Mouse (Mus musculus): ENCODE measurements around the gene Gm11568. TPM values are rescaled to one million over a fixed set of nuclear protein-coding genes. Genes with fewer than 3 reads are reported as not detected.
"Not testable (repeated sequence)": the region's sequence is repeated elsewhere in the genome, so short reads cannot be mapped to it uniquely, and the experiment has no call there.

The Gm11568 gene
- not detected in 2 replicates for polyA plus RNA-seq (2012; rRNA removed)

DNA sequence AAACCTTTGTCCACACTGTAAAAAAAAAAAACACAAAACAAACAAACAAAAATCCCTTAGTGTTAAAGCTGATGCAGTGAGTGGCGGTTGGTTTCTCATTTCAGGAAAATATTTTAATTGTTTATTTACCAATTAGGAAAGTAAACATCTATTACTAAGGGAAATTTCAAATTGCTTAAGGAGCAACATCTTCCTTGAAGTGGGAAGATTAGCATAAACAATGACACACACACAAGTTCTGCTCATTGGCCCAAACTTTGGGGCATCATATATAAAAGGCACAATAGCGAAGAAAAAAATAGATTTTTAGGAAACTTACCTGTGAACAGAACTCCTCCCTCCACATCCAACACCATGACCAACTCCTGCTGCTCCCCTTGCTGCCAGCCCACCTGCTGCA, at the start of gene Gm11568:
Gene Gm11568 (plus strand): TSS at position 301 of the 400 bp plus-strand sequence.
- DNase-seq (ENCODE audit: low spot score), result no peak

DNA sequence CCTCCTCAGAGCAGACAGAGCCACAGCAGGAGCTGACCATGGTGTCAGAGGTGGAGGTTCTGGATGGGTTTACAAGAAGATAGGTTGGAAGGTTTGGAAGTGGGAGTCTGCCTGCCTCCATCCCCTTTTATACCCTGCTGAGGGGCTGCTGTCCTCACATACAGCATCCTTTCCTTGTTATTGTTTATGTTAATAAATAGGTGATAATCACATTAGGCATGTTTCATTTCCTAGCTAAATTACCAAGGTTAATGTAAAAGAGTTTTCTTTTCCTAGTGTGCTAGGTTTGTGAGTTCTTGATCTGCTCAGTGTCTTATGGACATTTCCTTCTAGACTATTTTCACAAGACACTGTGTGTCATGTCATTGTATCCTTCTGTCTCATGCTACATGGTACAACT, 47.9 kb upstream of the Gm11568 start, which contains the start of gene Krtap4-13:
Gene Krtap4-13 (minus strand): TSS at position 101 of the 400 bp plus-strand sequence.
- DNase-seq (ENCODE audit: low spot score), result not testable (repeated sequence)

DNA sequence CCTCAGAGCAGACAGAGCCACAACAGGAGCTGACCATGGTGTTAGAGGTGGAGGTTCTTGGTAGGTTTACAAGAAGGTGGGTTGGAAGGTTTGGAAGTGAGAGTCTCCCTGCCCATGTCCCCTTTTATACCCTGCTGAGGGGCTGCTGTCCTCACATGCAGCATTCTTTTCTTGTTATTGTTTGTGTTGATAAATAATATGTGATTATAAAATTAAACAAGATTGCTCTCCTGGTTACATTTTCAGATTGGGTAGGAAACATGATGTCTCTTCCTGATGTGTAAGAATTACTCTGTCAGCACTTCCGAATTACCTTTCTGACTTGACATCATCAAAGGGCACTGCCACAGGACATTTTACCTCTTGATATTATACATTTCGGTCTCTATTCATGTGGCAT, 42.2 kb upstream of the Gm11568 start, which contains the start of gene Gm11564:
Gene Gm11564 (minus strand): TSS at position 101 of the 400 bp plus-strand sequence.
- not testable (repeated sequence) for DNase-seq (ENCODE audit: low spot score)

DNA sequence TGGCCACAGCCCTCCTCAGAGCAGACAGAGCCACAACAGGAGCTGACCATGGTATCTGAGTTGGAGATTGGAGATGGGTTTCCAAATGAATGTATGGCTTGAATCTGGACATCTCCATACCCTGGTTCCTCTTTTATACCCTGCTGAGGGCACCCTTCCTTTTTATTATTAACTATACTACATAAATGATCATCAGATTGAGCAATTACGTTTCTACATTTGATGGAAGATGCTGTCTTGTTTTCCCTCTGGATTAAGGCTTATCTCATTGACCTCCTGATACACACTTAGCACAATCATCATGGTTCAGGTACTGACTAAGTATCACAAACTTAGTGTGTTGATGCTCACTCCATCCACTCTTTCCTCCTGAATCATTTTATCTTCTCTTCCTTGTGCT, 19.8 kb upstream of the Gm11568 start, which contains the start of gene 2300003K06Rik:
Gene 2300003K06Rik (minus strand): TSS at position 101 of the 400 bp plus-strand sequence.
- no peak for DNase-seq (ENCODE audit: low spot score)

DNA sequence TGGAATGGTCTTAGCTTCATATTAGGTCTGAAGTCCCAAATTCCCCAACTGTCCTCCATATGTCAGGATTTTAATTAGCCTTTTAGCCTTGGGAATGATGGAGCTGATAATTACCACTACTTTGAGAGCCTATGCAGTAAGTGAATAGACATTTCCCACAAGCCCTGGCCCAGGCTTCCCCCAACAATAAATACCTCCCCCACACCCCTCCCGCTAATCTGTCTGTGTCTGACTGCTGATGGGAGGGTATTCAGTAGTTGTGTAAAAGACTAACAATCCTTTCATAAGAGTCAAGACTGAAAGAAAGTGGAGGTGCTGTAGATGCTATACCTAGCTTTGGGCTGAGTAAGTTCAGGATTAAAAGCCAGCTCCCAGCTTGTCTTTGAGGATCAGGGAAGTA, 15.5 kb upstream of the Gm11568 start:
- DNase-seq (ENCODE audit: low spot score), result no peak

DNA sequence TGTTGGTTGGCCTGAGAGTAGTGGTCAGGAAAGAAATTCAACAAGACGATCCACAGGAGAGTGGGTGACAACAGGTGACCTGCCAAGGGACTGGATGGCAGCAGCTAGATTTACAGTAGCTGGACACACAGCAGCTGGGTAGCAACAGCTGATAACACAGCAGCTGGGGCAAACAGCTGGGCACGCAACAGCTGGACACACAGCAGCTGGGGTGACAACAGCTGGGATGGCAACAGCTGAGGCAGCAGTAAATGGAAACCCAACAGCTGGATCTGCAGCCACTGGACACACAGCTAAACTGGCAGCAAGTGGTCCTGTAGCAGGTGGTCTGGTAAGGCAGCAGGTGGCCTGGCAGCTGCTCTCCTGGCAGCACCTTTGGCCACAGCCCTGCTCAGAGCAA, 11.0 kb upstream of the Gm11568 start:
- no peak for DNase-seq (ENCODE audit: low spot score)

DNA sequence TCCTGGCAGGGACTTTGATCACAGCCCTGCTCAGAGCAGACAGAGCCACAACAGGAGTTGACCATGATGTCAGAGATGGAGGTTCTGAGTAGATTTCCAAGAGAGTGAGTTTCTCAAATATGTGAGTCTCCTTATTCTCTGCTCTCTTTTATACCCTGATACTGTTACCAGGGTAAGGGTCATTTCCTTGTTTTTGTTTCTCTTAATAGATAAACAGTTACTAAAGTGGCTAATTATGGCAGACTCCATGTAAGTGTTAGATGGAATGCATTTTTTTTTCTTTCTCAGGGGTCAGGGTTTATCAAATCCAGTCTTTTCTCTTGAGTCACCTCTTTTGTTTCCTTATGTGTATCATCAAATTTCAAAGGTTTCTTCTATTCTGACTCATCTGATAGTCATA, 6.2 kb upstream of the Gm11568 start, which contains the start of gene Krtap4-16:
Gene Krtap4-16 (minus strand): TSS at position 101 of the 400 bp plus-strand sequence.
- DNase-seq (ENCODE audit: low spot score), result no peak

DNA sequence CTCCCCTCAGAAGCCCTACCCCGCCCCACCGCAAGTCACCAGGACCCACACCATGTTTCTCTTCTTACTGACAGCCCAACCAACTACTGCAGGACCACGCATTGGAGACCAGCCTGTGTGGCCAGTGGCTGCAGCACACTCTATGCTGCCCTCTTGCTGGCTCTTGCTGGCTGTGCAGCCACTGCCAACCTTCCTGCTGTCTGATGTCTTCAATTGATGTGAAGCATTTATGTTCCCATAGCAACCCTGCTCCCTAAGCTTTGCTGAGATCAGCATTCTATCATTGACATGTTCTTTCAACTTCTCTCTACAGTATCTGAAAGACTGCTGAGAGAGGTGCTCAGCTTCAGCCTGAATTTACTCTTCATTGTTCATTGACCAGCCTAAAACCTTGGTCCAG, 3.6 kb upstream of the Gm11568 start:
- DNase-seq (ENCODE audit: low spot score), result no peak

DNA sequence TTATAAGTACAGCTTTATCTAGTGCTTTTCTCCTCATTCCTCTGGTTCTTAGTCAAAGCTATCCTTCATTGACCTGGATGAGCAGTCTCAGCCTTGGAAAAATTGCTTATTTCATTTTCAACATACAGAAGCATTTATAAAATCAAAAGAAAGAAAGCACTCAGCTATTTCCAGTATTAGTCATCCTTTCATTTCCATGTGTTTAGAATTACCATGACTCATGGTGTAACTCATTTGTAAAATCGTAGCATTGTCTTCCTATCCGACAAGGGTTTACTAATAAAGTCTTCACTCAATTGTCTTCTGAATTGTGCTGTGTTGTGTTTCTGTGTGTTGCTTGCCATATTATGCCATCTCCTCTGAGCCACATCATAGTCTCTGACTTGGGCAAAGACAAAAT, 1.0 kb downstream of the Gm11568 start:
- no peak for DNase-seq (ENCODE audit: low spot score)

DNA sequence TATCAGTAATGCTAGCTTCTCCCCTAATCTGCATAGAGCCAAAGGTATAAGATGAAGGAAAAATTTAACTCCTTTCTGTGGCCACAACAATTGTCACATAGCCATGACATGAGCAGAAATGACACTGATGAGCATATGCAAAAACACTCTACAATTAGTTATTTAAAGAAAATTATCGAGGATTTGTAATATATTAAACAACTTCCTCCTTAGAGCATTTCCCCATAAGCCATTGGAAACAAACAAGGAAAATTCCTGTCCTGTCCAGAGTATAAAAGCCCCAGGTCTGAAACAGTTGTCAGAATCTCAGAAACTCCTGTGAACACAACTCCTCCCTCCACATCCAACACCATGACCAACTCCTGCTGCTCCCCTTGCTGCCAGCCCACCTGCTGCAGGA, 6.5 kb downstream of the Gm11568 start, which contains the start of gene Gm11559:
Gene Gm11559 (plus strand): TSS at position 301 of the 400 bp plus-strand sequence.
- DNase-seq (ENCODE audit: low spot score), result not testable (repeated sequence)

DNA sequence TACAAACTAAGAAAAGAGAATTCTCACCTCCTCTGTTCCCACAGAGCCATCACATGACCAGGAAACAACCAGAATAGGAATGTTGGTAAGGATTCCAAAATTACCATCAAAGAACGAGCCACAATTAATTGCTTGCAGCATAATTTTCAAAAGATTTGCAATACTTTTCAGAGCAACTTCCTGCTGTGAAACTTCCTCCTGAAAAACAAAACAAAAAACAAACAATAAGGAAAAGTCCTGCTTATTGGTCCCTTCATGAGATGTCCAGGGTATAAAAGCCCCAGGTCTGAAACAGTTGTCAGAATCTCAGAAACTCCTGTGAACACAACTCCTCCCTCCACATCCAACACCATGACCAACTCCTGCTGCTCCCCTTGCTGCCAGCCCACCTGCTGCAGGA, 15.4 kb downstream of the Gm11568 start, which contains the start of gene Krtap9-1:
Gene Krtap9-1 (plus strand): TSS at position 301 of the 400 bp plus-strand sequence.
- not testable (repeated sequence) for DNase-seq (ENCODE audit: low spot score)

DNA sequence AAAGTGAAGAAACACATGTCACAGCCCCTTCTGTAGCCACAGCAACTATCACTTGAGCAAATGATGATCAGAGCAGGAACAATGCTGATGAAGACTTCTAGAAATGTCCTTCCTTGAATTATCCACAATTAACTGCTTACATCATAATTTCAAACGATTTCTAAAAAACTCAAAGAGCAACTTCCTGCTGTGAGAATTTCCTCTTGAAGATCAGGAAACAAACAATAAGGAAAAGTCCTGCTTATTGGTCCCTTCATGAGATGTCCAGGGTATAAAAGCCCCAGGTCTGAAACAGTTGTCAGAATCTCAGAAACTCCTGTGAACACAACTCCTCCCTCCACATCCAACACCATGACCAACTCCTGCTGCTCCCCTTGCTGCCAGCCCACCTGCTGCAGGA, 21.2 kb downstream of the Gm11568 start, which contains the start of gene Gm11567:
Gene Gm11567 (plus strand): TSS at position 301 of the 400 bp plus-strand sequence.
- not testable (repeated sequence) for DNase-seq (ENCODE audit: low spot score)

DNA sequence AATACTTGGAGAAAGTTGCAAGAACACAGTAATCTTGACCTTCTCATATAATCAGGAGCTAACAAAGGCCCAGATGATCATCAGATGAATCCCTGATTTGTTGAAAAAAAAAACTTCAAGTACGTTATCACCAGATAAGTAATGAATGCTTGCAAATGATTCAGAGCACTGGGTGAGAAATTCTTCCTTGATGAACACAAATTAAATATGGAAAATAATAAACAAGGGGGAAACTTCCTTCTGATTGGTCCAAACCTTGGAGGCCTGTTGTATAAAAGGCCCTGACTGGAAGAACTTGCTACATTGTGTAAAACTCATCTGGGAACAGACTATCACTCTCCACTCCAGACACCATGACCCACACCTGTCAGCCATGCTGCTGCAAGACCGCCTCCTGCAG, 49.9 kb downstream of the Gm11568 start, which contains the start of gene Krtap31-1:
Gene Krtap31-1 (plus strand): TSS at position 301 of the 400 bp plus-strand sequence.
- DNase-seq (ENCODE audit: low spot score), result no peak

Other genes starting within 250 kb of the Gm11568 start
- not detected in 2 replicates for gene Gm11937, start 247.7 kb upstream of the Gm11568 start, polyA plus RNA-seq (2012; rRNA removed)
- not detected in 2 replicates for gene Krtap2-4, start 243.1 kb upstream of the Gm11568 start, polyA plus RNA-seq (2012; rRNA removed)
- 0.18 TPM in 1 of 2 replicates, not detected in the other for gene Gm11562, start 237.5 kb upstream of the Gm11568 start, polyA plus RNA-seq (2012; rRNA removed)
- gene Krtap4-1, start 229.7 kb upstream of the Gm11568 start, polyA plus RNA-seq (2012; rRNA removed), result not detected in 2 replicates
- gene Krtap4-2, start 222.8 kb upstream of the Gm11568 start, polyA plus RNA-seq (2012; rRNA removed), result not detected in 2 replicates
- gene Krtap4-7, start 213.8 kb upstream of the Gm11568 start, polyA plus RNA-seq (2012; rRNA removed), result not detected in 2 replicates
- not detected in 2 replicates for gene Gm11555, start 207.7 kb upstream of the Gm11568 start, polyA plus RNA-seq (2012; rRNA removed)
- gene Gm11563, start 199.0 kb upstream of the Gm11568 start, polyA plus RNA-seq (2012; rRNA removed), result not detected in 2 replicates
- not detected in 2 replicates for gene Krtap4-6, start 192.0 kb upstream of the Gm11568 start, polyA plus RNA-seq (2012; rRNA removed)
- gene Gm14190, start 167.2 kb upstream of the Gm11568 start, polyA plus RNA-seq (2012; rRNA removed), result not detected in 2 replicates
- gene Gm14180, start 123.6 kb upstream of the Gm11568 start, polyA plus RNA-seq (2012; rRNA removed), result not detected in 2 replicates
- gene Gm11595, start 85.0 kb upstream of the Gm11568 start, polyA plus RNA-seq (2012; rRNA removed), result not detected in 2 replicates
- gene Krtap4-8, start 77.2 kb upstream of the Gm11568 start, polyA plus RNA-seq (2012; rRNA removed), result not detected in 2 replicates
- gene Krtap4-9, start 72.7 kb upstream of the Gm11568 start, polyA plus RNA-seq (2012; rRNA removed), result not detected in 2 replicates
- 0.06 TPM in 1 of 2 replicates, not detected in the other for gene Gm11596, start 64.5 kb upstream of the Gm11568 start, polyA plus RNA-seq (2012; rRNA removed)
- 0.08 TPM in 1 of 2 replicates, not detected in the other for gene Gm11569, start 59.0 kb upstream of the Gm11568 start, polyA plus RNA-seq (2012; rRNA removed)
- gene Gm11554, start 53.5 kb upstream of the Gm11568 start, polyA plus RNA-seq (2012; rRNA removed), result not detected in 2 replicates
- gene Krtap4-13, start 48.0 kb upstream of the Gm11568 start, polyA plus RNA-seq (2012; rRNA removed), result 0.18 and 0.24 TPM in 2 replicates
- gene Gm11564, start 42.3 kb upstream of the Gm11568 start, polyA plus RNA-seq (2012; rRNA removed), result not detected in 2 replicates
- gene 2300003K06Rik, start 19.9 kb upstream of the Gm11568 start, polyA plus RNA-seq (2012; rRNA removed), result not detected in 2 replicates
- 0.07 and 0.08 TPM in 2 replicates for gene Krtap4-16, start 6.3 kb upstream of the Gm11568 start, polyA plus RNA-seq (2012; rRNA removed)
- gene Gm11559, start 6.6 kb downstream of the Gm11568 start, polyA plus RNA-seq (2012; rRNA removed), result not detected in 2 replicates
- gene Krtap9-1, start 15.5 kb downstream of the Gm11568 start, polyA plus RNA-seq (2012; rRNA removed), result not detected in 2 replicates
- not detected in 2 replicates for gene Gm11567, start 21.3 kb downstream of the Gm11568 start, polyA plus RNA-seq (2012; rRNA removed)
- not detected in 2 replicates for gene Krtap31-1, start 50.0 kb downstream of the Gm11568 start, polyA plus RNA-seq (2012; rRNA removed)
- gene Gm11565, start 56.8 kb downstream of the Gm11568 start, polyA plus RNA-seq (2012; rRNA removed), result not detected in 2 replicates
- gene Krtap31-2, start 78.4 kb downstream of the Gm11568 start, polyA plus RNA-seq (2012; rRNA removed), result not detected in 2 replicates
- not detected in 2 replicates for gene Krtap9-5, start 90.6 kb downstream of the Gm11568 start, polyA plus RNA-seq (2012; rRNA removed)
- gene Krtap29-1, start 121.1 kb downstream of the Gm11568 start, polyA plus RNA-seq (2012; rRNA removed), result not detected in 2 replicates
- not detected in 2 replicates for gene Krtap16-1, start 128.7 kb downstream of the Gm11568 start, polyA plus RNA-seq (2012; rRNA removed)
- gene Krtap17-1, start 136.1 kb downstream of the Gm11568 start, polyA plus RNA-seq (2012; rRNA removed), result not detected in 2 replicates
- 0.04 and 0.11 TPM in 2 replicates for gene Krt33a, start 158.3 kb downstream of the Gm11568 start, polyA plus RNA-seq (2012; rRNA removed)
- gene Krt33b, start 172.0 kb downstream of the Gm11568 start, polyA plus RNA-seq (2012; rRNA removed), result not detected in 2 replicates
- not detected in 2 replicates for gene Krt34, start 183.6 kb downstream of the Gm11568 start, polyA plus RNA-seq (2012; rRNA removed)
- gene Krt31, start 192.6 kb downstream of the Gm11568 start, polyA plus RNA-seq (2012; rRNA removed), result not detected in 2 replicates
- not detected in 2 replicates for gene Krt32, start 230.3 kb downstream of the Gm11568 start, polyA plus RNA-seq (2012; rRNA removed)
- gene Krt35, start 238.3 kb downstream of the Gm11568 start, polyA plus RNA-seq (2012; rRNA removed), result 0.04 and 0.06 TPM in 2 replicates
- 0.22 and 0.33 TPM in 2 replicates for gene Krt36, start 247.7 kb downstream of the Gm11568 start, polyA plus RNA-seq (2012; rRNA removed)